Mouse (Mus musculus) spleen, adult 2 months (tissue): ENCODE data around the gene Rapgefl1.

ENCODE experiments used
- CTCF ChIP-seq: fragments of 200-500 bp; IDR thresholded peaks from 2 replicates; pipeline ENCODE4 v1.5.1; 2011; ENCODE audit warnings: mild to moderate bottlenecking, inconsistent platforms; ENCODE audit not compliant: insufficient read depth, insufficient read length, insufficient replicate concordance; ENCODE audit errors: extremely low read depth
- POLR2A ChIP-seq: fragments of 200-500 bp; IDR thresholded peaks from 2 replicates; pipeline ENCODE4 v1.6.1; 2011; ENCODE audit warnings: low read depth, low read length, inconsistent platforms

DNA sequence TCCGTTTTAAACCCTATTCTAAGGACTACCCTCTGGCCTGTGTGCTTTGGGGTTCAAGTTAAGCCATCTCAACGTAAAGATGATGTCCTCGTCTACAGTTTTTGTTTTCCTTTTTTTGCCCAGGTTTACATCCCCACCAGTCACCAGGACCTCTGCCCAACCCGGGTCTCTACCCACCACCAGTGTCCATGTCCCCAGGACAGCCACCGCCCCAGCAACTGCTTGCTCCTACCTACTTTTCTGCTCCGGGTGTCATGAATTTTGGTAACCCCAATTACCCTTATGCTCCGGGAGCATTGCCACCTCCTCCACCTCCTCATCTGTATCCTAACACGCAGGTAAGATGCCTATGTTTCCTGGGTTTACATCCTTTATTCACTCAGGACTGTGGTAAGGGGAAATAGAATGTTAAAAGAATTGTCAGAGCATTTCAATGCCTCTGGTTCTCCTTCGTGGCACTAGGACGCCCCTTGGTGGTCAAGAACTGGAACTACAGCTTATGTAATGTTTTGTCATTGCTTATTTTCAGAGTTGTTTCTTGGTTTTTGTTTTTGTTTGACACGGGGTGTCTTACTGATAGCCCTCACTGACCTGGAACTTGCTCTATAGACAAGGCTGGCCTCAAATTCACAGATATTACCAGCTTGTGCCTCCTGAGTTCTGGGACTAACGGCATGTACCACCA, 7.4 kb upstream of the Rapgefl1 start:
- TF ChIP-seq CTCF (peak; percentile 58; the same call in 1 of the 2 replicates), POLR2A (no peak)
